Mouse (Mus musculus) neural tube, embryonic 14.5 days (tissue): ENCODE measurements around the gene Rps19. TPM values are rescaled to one million over a fixed set of nuclear protein-coding genes. Genes with fewer than 3 reads are reported as not detected.
A peak's percentile ranks its signal among the peaks of the same experiment; 100 is the strongest.

Source experiments
- ATAC-seq: fragments of 200-750 bp; cut with Nextera tagmentation; 2 replicates; pipeline ENCODE4 v1.8.0; 2017; ENCODE audit warnings: low read depth, mild to moderate bottlenecking, moderate TSS enrichment, moderate library complexity
- H3K27ac ChIP-seq: fragments of 300-500 bp; sonication (generic); 2 replicates; pipeline ENCODE4 v1.5.1; 2014; ENCODE audit warnings: low read depth, mild to moderate bottlenecking, control low read depth, low read length, moderate library complexity, mixed read lengths
- H3K27me3 ChIP-seq: fragments of 300-500 bp; sonication (generic); 2 replicates; pipeline ENCODE4 v1.6.1; 2014; ENCODE audit warnings: low read length; ENCODE audit not compliant: control insufficient read depth, insufficient read depth
- H3K36me3 ChIP-seq: fragments of 300-500 bp; sonication (generic); 2 replicates; pipeline ENCODE4 v1.6.1; 2014; ENCODE audit warnings: low read length, mixed read lengths; ENCODE audit not compliant: control insufficient read depth, insufficient read depth
- H3K4me1 ChIP-seq: fragments of 300-500 bp; sonication (generic); 2 replicates; pipeline ENCODE4 v1.6.1; 2014; ENCODE audit warnings: low read length; ENCODE audit not compliant: control insufficient read depth, insufficient read depth
- H3K4me2 ChIP-seq: fragments of 300-500 bp; sonication (generic); 2 replicates; pipeline ENCODE4 v1.6.1; 2014; ENCODE audit warnings: mild to moderate bottlenecking, low read depth, low read length, control low read depth
- H3K4me3 ChIP-seq: fragments of 300-500 bp; sonication (generic); 2 replicates; pipeline ENCODE4 v1.5.1; 2014; ENCODE audit warnings: low read depth, low read length, control low read depth, mixed read lengths
- H3K9ac ChIP-seq: fragments of 300-500 bp; sonication (generic); replicated peaks from 2 replicates; pipeline ENCODE4 v1.6.1; 2014; ENCODE audit warnings: low read depth, mild to moderate bottlenecking, control low read depth, low read length, mixed read lengths
- H3K9me3 ChIP-seq: fragments of 300-500 bp; sonication (generic); 2 replicates; pipeline ENCODE4 v1.6.1; 2016; ENCODE audit warnings: low read length; ENCODE audit not compliant: control insufficient read depth
- WGBS: fragments of 180-500 bp; shearing (Covaris S2); extraction: QIAGEN DNeasy Blood & Tissue Kit; methylation state at CpG from one replicate; pipeline ENCODE4 v1.1.7; 2014; 5-methylcytosine and 5-hydroxymethylcytosine counted together
- polyA plus RNA-seq: library from polyadenylated mRNA; unstranded; fragments of >200 nt; fragmentation: Nextera tagmentation; extraction: Ambion mirVana; gene quantifications from 2 replicates; pipeline ENCODE4 v1.2.1, GENCODE M21; 2014

The Rps19 gene
- polyA plus RNA-seq, 1 experiment from 2014 or later: 1,219 TPM

GRCm38 (mm10) chr7:24904936-24905335, 20.8 kb downstream of the Rps19 start:
- Histone ChIP-seq H3K4me1 (peaks cover 10% of the 10 kb centered on the region; the same call in 1 of the 2 replicates), H3K36me3 (no peaks in the 10 kb centered on the region), H3K27ac (no peak overlapping the region), H3K9me3 (no peaks in the 10 kb centered on the region), H3K4me3 (peak overlapping the region; percentile 48; the same call in 1 of the 2 replicates), H3K27me3 (no peaks in the 10 kb centered on the region), H3K9ac (peak overlapping the region; percentile 76; the same call in 1 of the 2 replicates), H3K4me2 (peak overlapping the region; percentile 84)
- WGBS: 16% methylated on average over 3 of the region's 3 CpGs
- ATAC-seq: no peak

- no peaks in the 10 kb centered on the region for H3K9me3 ChIP-seq
- H3K4me3 ChIP-seq: no peak overlapping the region
- no peaks in the 10 kb centered on the region for H3K36me3 ChIP-seq
- H3K4me1 ChIP-seq: peaks cover 10% of the 10 kb centered on the region; the same call in 1 of the 2 replicates
- H3K4me2 ChIP-seq: no peak overlapping the region
- no peaks in the 10 kb centered on the region for H3K27me3 ChIP-seq
- H3K9ac ChIP-seq: no peak overlapping the region
- WGBS: 34% methylated on average over 6 of the region's 6 CpGs
- H3K27ac ChIP-seq: no peak overlapping the region
- ATAC-seq: no peak
Measured at GRCm38 (mm10) chr7:24906551-24906950, 22.4 kb downstream of the Rps19 start.

- ATAC-seq: no peak
- Histone ChIP-seq H3K27ac (no peak overlapping the region), H3K4me2 (no peak overlapping the region), H3K27me3 (no peaks in the 10 kb centered on the region), H3K36me3 (no peaks in the 10 kb centered on the region), H3K4me1 (peaks cover 10% of the 10 kb centered on the region; the same call in 1 of the 2 replicates), H3K4me3 (no peak overlapping the region), H3K9ac (no peak overlapping the region), H3K9me3 (no peaks in the 10 kb centered on the region)
- 32% methylated on average over 13 of the region's 13 CpGs for WGBS
Measured at GRCm38 (mm10) chr7:24907211-24907748, 23.1 kb downstream of the Rps19 start.

GRCm38 (mm10) chr7:24912480-24912879, 28.3 kb downstream of the Rps19 start:
- Histone ChIP-seq H3K27ac (no peak overlapping the region), H3K9me3 (no peaks in the 10 kb centered on the region), H3K4me3 (no peak overlapping the region), H3K4me2 (no peak overlapping the region), H3K27me3 (no peaks in the 10 kb centered on the region), H3K9ac (no peak overlapping the region), H3K36me3 (peaks cover 14% of the 10 kb centered on the region; the same call in 1 of the 2 replicates), H3K4me1 (no peaks in the 10 kb centered on the region)
- WGBS: 93% methylated on average over 14 of the region's 14 CpGs
- ATAC-seq: no peak

- 91% methylated on average over 20 of the region's 20 CpGs for WGBS
- Histone ChIP-seq H3K27me3 (no peaks in the 10 kb centered on the region), H3K4me3 (no peak overlapping the region), H3K27ac (no peak overlapping the region), H3K36me3 (peaks cover 50% of the 10 kb centered on the region), H3K9me3 (no peaks in the 10 kb centered on the region), H3K4me1 (no peaks in the 10 kb centered on the region), H3K9ac (no peak overlapping the region), H3K4me2 (no peak overlapping the region)
- no peak for ATAC-seq
Measured at GRCm38 (mm10) chr7:24918763-24919323, 34.7 kb downstream of the Rps19 start.

GRCm38 (mm10) chr7:24919728-24920127, 35.6 kb downstream of the Rps19 start:
- no peaks in the 10 kb centered on the region for H3K9me3 ChIP-seq
- H3K27me3 ChIP-seq: no peaks in the 10 kb centered on the region
- H3K36me3 ChIP-seq: peaks cover 53% of the 10 kb centered on the region
- no peak overlapping the region for H3K4me2 ChIP-seq
- H3K4me1 ChIP-seq: no peaks in the 10 kb centered on the region
- H3K9ac ChIP-seq: no peak overlapping the region
- no peak for ATAC-seq
- no peak overlapping the region for H3K4me3 ChIP-seq
- 92% methylated on average over 9 of the region's 9 CpGs for WGBS
- H3K27ac ChIP-seq: no peak overlapping the region

- Histone ChIP-seq H3K4me1 (peaks cover 6% of the 10 kb centered on the region; the same call in 1 of the 2 replicates), H3K27ac (no peak overlapping the region), H3K9me3 (no peaks in the 10 kb centered on the region), H3K4me3 (no peak overlapping the region), H3K9ac (no peak overlapping the region), H3K36me3 (peaks cover 17% of the 10 kb centered on the region), H3K4me2 (no peak overlapping the region), H3K27me3 (peaks cover 38% of the 10 kb centered on the region)
- 39% methylated on average over 6 of the region's 6 CpGs for WGBS
- no peak for ATAC-seq
Measured at GRCm38 (mm10) chr7:24930475-24930874, 46.3 kb downstream of the Rps19 start.

- Histone ChIP-seq H3K4me2 (no peak overlapping the region), H3K36me3 (0 out of 2 replicates have a peak, but pooled peaks cover 9% of the 10 kb centered on the region), H3K27ac (no peak overlapping the region), H3K27me3 (peaks cover 38% of the 10 kb centered on the region), H3K4me1 (peaks cover 6% of the 10 kb centered on the region; the same call in 1 of the 2 replicates), H3K9ac (no peak overlapping the region), H3K4me3 (no peak overlapping the region), H3K9me3 (no peaks in the 10 kb centered on the region)
- no peak for ATAC-seq
- 0% methylated on average over 15 of the region's 15 CpGs for WGBS
Measured at GRCm38 (mm10) chr7:24931651-24932050, 47.5 kb downstream of the Rps19 start.
